Mouse (Mus musculus) spleen, postnatal 14 days (tissue): Measurements from ENCODE around the gene Zfp747.
"Not testable (repeated sequence)": the region's sequence is repeated elsewhere in the genome, so short reads cannot be mapped to it uniquely, and the experiment has no call there.

Source experiments
- DNase-seq, 2 experiments: peaks; one replicate each; pipeline ENCODE4 v3.0.0; 2021 to 2022; ENCODE audit warnings: low spot score in 2 of 2

The Zfp747 gene

GRCm38 (mm10) chr7:127371213-127371612 lies 4.6 kb downstream of the Zfp747 start:
- DNase-seq = no peak

GRCm38 (mm10) chr7:127366249-127366648 lies 9.6 kb downstream of the Zfp747 start:
- DNase-seq = no peak

GRCm38 (mm10) chr7:127364166-127364565 lies 11.7 kb downstream of the Zfp747 start:
- DNase-seq = no peak

- no peak for DNase-seq
Measured at GRCm38 (mm10) chr7:127363475-127363921, 12.4 kb downstream of the Zfp747 start.

GRCm38 (mm10) chr7:127362418-127362817 lies 13.4 kb downstream of the Zfp747 start:
- not testable (repeated sequence) for DNase-seq

- DNase-seq = no peak
Measured at GRCm38 (mm10) chr7:127361449-127361848, 14.4 kb downstream of the Zfp747 start.

GRCm38 (mm10) chr7:127360265-127360664 lies 15.6 kb downstream of the Zfp747 start:
- DNase-seq = no peak

GRCm38 (mm10) chr7:127358472-127358871 lies 17.4 kb downstream of the Zfp747 start:
- DNase-seq = no peak

GRCm38 (mm10) chr7:127357871-127358270 lies 18.0 kb downstream of the Zfp747 start:
- no peak for DNase-seq

GRCm38 (mm10) chr7:127355796-127356195 lies 20.1 kb downstream of the Zfp747 start:
- DNase-seq = no peak

GRCm38 (mm10) chr7:127351230-127352004 lies 24.4 kb downstream of the Zfp747 start:
- no peak for DNase-seq

- DNase-seq = no peak
Measured at GRCm38 (mm10) chr7:127346676-127347075, 29.2 kb downstream of the Zfp747 start.

- peak; percentile 81 to 82 for DNase-seq
Measured at GRCm38 (mm10) chr7:127345512-127346325, 30.1 kb downstream of the Zfp747 start, which contains the start of gene Zfp768. Zfp768 (minus strand) TSS chr7:127345589.

GRCm38 (mm10) chr7:127345092-127345491 lies 30.8 kb downstream of the Zfp747 start:
- DNase-seq = peak in 1 of 2 experiments; percentile 15

GRCm38 (mm10) chr7:127344371-127344770 lies 31.5 kb downstream of the Zfp747 start:
- no peak for DNase-seq

GRCm38 (mm10) chr7:127343351-127344019 lies 32.4 kb downstream of the Zfp747 start:
- DNase-seq = no peak

GRCm38 (mm10) chr7:127342888-127343287 lies 33.0 kb downstream of the Zfp747 start:
- no peak for DNase-seq

GRCm38 (mm10) chr7:127342332-127342731 lies 33.5 kb downstream of the Zfp747 start:
- DNase-seq = no peak

GRCm38 (mm10) chr7:127341861-127342260 lies 34.0 kb downstream of the Zfp747 start:
- not testable (repeated sequence) for DNase-seq

GRCm38 (mm10) chr7:127341356-127341755 lies 34.5 kb downstream of the Zfp747 start:
- no peak for DNase-seq

GRCm38 (mm10) chr7:127337636-127338035 lies 38.2 kb downstream of the Zfp747 start:
- DNase-seq = no peak

- no peak for DNase-seq
Measured at GRCm38 (mm10) chr7:127335604-127336003, 40.2 kb downstream of the Zfp747 start.
